In the genomic region with DNA sequence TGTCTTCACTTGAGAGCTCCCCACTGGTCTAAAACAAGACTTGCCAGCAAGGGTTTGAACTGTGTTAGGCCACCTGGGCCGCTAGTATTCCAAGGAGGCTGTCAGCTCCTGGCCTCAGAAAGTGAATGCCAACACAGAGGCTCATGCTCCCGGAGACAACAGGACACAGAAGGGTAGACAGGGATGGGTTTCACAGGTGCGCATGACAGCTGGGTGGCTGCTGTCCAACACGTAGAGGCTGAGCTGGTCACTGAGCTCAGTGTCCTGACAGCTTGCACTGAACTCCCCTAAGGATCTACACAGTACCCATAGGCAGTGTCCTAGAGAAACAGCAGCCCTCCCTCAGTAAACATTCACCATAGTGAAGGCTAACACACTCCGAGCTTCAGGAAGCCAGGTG, we compare ENCODE assay signal across 13 mouse cellular contexts.
"Had no signal": no experiment of that assay in that cellular context is flagged by ENCODE, and none has a peak within 500 bp of the region (broad histone marks: within the 10 kb centered on the region; RNA-seq: fewer than 3 reads in every experiment).

No protein-coding gene starts in this region.

- H3K4me3 ChIP-seq: left cerebral cortex, adult 2 months; limb, embryonic 10.5 days; midbrain, embryonic 13.5 days; neural tube, embryonic 15.5 days had no signal

- H3K27ac ChIP-seq: left cerebral cortex, adult 2 months; limb, embryonic 10.5 days; midbrain, embryonic 13.5 days; neural tube, embryonic 15.5 days had no signal

- H3K9me3 ChIP-seq: limb, embryonic 10.5 days; midbrain, embryonic 13.5 days; neural tube, embryonic 15.5 days had no signal

- ATAC-seq: intestine, postnatal 0 days; lung, postnatal 0 days; midbrain, embryonic 13.5 days had no signal

- H3K27me3 ChIP-seq: midbrain, embryonic 13.5 days; neural tube, embryonic 15.5 days had no signal

- H3K4me2 ChIP-seq: midbrain, embryonic 13.5 days; neural tube, embryonic 15.5 days had no signal

- DNase-seq: kidney, adult 8-10 months; kidney, postnatal 25 days; lung, adult 2 months; lung, postnatal 36 days; right cerebral cortex, adult 18-20 months; right cerebral cortex, postnatal 25 days; thymus, postnatal 36 days had no signal

- H3K9ac ChIP-seq: midbrain, embryonic 13.5 days; neural tube, embryonic 15.5 days had no signal
